ENCODE assay signal across 10 mouse cellular contexts in genomic region chr3:146655111-146655577, GRCm38 (mm10). TPM values are rescaled to one million over a fixed set of nuclear protein-coding genes. Genes with fewer than 3 reads are reported as not detected.
DNase-seq lines count a peak whose midpoint lies in the region; ATAC-seq lines count a peak whose summit lies in the region.
"Had no signal": no experiment of that assay in that cellular context is flagged by ENCODE, and none has a peak within 500 bp of the region (broad histone marks: within the 10 kb centered on the region; RNA-seq: fewer than 3 reads in every experiment).

No protein-coding gene starts in this region.

- peak; percentile 34 for DNase-seq in spleen, adult 12 weeks (ENCODE audit: low spot score)
- no peak for DNase-seq in spleen, adult 18-20 months
- DNase-seq in ZHBTc4 (ENCODE audit: low read depth, low spot score) = peak; percentile 34
- DNase-seq in cerebellum, adult 8-10 months = no peak
- DNase-seq in cerebellum, adult 18-20 months = no peak
- no peak for DNase-seq in thymus, postnatal 0 days (ENCODE audit: low spot score)
- DNase-seq: cerebellum, adult 2 months; forebrain, postnatal 0 days; kidney, postnatal 10 days had no signal

- ATAC-seq in inflammation-experienced regulatory T-cells, adult 6 months = peak; percentile 50
- ATAC-seq: forebrain, postnatal 0 days had no signal

RNA-seq across cellular contexts. Expression of gene 4930503B20Rik, which starts 4.0 kb away (rescaled TPM):
- not detected for polyA plus RNA-seq in inflammation-experienced regulatory T-cells, adult 6 months (2017; shearing (Covaris generic))
- polyA plus RNA-seq in thymus, postnatal 0 days (2015; fragmentation: Nextera tagmentation; extraction: Ambion mirVana) = not detected in 2 replicates
- polyA plus RNA-seq: cerebellum, adult 2 months had no signal

RNA-seq across cellular contexts. Expression of gene Samd13, which starts 30.2 kb away (rescaled TPM):
- under 1 TPM in 1 of 3 experiments, not detected in 2; 0.78 TPM for polyA plus RNA-seq in inflammation-experienced regulatory T-cells, adult 6 months (2017; shearing (Covaris generic))
- 0.57 and 0.71 TPM in 2 replicates for polyA plus RNA-seq in thymus, postnatal 0 days (2015; fragmentation: Nextera tagmentation; extraction: Ambion mirVana)
- polyA plus RNA-seq: cerebellum, adult 2 months had no signal

RNA-seq across cellular contexts. Expression of gene Dnase2b, which starts 39.7 kb away (rescaled TPM):
- not detected for polyA plus RNA-seq in inflammation-experienced regulatory T-cells, adult 6 months (2017; shearing (Covaris generic))
- 0.07 TPM in 1 of 2 replicates, not detected in the other for polyA plus RNA-seq in thymus, postnatal 0 days (2015; fragmentation: Nextera tagmentation; extraction: Ambion mirVana)
- polyA plus RNA-seq: cerebellum, adult 2 months; forebrain, postnatal 0 days had no signal

Comparison
In these comparisons a context has a peak if more than half of its experiments do, and no peak if none do; other contexts are left out.
1. DNase-seq: peak in spleen, adult 12 weeks (single experiment) and ZHBTc4 (single experiment); none in spleen, adult 18-20 months (0 of 2), cerebellum, adult 8-10 months (single experiment), cerebellum, adult 18-20 months (0 of 2) and thymus, postnatal 0 days (single experiment).